Mouse (Mus musculus): ENCODE measurements at regions not wholly inside any gene's neighbourhood (a gene's known extent, or its start where the extent isn't known, plus 50 kb on each side); places are given as distances from the start of the nearest gene placed in this dataset.

- DNase-seq = peak; percentile 10
These were observed 262.1 kb upstream of the Ppargc1a start for GRCm38 (mm10) chr5:51829606-51830005.

DNA sequence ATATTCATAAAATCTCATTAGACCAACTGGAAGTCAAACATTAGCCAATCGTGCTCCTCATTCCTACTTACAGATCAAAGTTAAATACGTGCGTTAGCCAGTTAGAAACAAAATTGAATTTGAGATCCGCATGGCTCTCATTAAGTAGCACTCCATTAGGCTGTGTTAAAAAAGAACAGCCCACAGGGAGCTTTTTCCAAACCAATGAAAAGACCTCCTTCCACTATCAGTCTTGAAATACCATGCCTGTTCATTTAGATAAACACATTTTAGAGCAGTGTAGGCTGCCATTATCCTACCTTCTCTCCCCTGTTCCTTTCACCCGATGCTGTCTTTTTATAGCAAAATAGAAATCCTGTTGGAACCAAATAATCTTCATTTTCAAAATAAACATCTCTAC, 261.5 kb upstream of the Ppargc1a start:
- no peak for DNase-seq

DNA sequence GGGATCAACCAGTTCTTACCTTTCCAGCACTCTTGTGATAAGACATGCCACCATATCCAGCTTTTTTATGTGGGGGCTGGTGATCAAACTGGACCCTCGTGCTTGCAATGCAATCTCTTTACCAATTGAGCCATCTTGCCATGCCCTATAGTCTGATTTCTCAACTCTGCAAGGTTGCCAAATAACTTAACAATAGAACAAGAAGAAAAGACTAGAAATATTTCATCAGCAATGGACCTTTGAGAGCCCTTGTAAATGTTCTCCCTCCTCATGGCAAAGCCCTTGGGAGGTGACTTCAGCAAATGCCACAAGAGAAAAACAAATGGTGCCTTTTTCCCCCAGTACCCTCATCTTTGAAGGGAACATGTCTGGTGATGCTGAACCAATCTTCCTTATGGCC, 258.7 kb upstream of the Ppargc1a start:
- DNase-seq = no peak

GRCm38 (mm10) chr5:51825584-51826088, 258.1 kb upstream of the Ppargc1a start:
- no peak for DNase-seq

GRCm38 (mm10) chr5:51824731-51825130, 257.2 kb upstream of the Ppargc1a start:
- no peak for DNase-seq

DNA sequence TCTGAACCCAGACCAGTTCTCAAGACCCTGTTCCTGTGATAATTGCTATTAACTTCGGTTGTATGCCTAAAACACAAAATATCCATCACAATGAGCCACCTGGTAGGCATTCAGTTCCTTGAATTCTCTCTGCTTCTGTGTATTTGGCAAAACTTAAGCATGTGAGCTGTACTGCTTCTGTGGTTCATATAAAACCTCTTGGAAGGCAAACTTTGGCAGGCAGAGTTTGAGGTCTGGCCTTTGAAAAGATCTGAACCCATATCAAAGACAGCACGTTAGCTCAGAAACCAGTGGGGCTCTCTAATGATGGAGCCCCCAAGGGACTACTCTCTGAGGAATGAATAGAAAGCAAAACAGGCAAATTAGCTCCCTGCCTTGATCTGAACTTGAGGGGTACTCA, 256.1 kb upstream of the Ppargc1a start:
- DNase-seq = no peak

DNA sequence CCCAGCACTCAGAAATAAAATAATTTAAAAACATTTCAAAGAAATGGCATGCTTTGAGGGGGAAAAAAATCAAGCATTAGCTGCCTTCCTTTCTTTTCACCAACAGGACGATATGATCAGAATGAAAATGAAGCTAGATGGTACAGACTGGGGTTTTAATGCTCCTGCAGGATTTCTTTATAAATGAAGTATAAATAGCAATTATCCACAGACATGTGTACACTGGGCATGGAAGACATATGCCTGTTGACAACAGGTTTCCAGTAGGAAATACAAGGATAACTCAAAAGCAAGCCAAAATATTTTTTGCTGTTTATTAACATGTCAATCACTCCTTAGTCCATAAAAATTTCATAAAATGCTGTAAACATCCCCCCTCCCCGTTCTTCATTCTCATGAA, 248.7 kb upstream of the Ppargc1a start:
- no peak for DNase-seq

- no peak for DNase-seq
These were observed 244.2 kb upstream of the Ppargc1a start for GRCm38 (mm10) chr5:51811728-51812127.

DNA sequence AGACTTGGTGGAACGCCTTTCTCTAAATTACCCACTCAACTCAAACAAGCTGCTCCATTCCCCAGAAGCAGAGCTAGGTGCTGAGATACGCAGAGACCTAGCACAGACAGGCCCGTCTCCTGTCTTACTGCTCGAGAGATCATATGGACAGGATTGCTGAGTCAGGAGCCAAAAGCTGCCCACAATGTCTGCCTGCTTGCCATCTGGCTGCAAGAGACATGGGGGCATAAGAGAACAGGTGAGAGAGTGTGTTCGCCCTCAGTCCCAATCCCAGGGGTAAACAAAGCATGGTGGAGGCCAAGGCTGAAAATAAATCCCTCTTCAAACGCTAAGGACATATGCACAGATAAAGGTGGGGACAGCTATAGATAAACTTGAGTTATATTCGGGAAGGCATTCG, 234.0 kb upstream of the Ppargc1a start:
- DNase-seq = no peak

- DNase-seq = no peak
These were observed 232.0 kb upstream of the Ppargc1a start for GRCm38 (mm10) chr5:51799371-51800035.

DNA sequence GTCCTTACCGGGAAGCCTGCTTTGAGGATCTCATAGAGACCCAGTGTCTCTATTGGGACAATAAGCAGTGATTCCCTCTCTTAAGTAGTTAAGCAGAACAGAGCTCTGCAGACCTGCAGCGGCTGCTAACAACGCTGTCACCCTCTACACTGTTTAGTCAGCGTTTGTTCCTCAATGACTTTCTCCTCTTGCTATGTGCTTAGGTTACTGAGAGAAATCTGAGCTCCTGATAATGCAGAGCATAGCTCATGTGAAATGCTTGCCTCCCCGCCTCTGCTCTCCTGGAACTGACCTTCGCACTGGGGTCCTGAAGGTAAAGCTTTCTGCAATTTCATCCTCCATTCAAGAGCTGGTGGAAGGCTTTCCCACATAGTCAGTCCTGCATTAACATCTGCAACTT, 226.6 kb upstream of the Ppargc1a start:
- peak; percentile 27 for DNase-seq

GRCm38 (mm10) chr5:51792950-51793349, 225.4 kb upstream of the Ppargc1a start:
- DNase-seq = no peak

GRCm38 (mm10) chr5:51788768-51789167, 221.2 kb upstream of the Ppargc1a start:
- no peak for DNase-seq

GRCm38 (mm10) chr5:51783523-51783922, 216.0 kb upstream of the Ppargc1a start:
- no peak for DNase-seq

DNA sequence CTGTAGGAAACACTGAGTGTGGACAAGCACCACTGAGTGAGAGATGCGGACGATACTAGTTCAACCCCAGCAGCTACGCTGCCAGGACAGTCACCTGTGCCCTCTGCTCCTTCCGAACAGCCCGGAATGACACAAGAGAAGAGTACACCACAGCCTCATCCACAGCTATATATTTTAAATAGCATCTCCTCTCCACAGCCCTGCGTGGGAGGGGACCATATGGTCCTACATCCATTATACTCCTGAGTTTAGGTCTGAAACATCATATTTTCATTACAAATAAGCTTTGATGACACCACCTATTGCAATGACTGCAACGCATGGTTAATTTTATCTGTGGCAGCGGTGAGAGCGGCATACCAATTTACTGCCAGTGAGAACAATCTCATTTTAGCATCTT, 215.6 kb upstream of the Ppargc1a start:
- no peak for DNase-seq

- DNase-seq = no peak
These were observed 208.1 kb upstream of the Ppargc1a start for GRCm38 (mm10) chr5:51775502-51776145.

DNA sequence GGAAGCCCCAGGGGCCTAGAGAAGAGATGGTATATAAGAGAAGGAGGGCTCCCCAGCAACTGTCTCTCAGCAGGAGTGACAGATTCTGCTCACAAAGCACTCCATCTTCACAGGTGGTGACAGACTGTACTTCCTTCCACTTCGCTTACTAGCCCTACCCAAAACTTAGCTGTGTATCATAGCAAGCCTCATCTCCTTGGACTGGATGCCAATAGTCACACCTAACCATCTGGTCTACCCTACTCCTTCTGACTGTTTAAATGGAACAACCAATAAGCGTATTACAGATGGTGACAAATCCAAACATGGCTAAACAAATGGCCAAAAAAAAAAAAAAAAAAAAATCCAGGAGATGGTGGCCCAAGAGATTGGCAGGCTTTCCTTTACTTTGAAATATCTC, 204.1 kb upstream of the Ppargc1a start:
- DNase-seq = no peak

GRCm38 (mm10) chr5:51766111-51766510, 198.6 kb upstream of the Ppargc1a start:
- no peak for DNase-seq

DNA sequence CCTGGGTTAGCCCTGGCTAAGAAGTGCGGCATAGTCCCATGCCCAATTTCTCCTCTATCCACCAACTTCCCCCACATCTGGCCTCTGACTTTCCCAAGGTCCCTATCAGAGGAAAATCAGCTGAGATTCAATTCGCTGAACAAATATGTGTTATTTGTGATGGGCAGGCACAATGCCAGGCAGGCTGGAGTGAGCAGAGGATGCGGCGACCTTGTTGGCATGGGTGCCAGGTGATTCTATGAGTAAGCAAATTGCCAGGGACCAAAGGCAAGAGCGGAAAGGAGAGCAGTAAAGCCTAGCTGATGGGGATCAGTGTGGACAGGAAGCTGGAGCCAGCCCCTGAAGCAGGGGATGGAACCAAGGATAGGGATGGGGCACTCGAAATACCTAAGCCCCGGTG, 196.9 kb upstream of the Ppargc1a start:
- DNase-seq = no peak

DNA sequence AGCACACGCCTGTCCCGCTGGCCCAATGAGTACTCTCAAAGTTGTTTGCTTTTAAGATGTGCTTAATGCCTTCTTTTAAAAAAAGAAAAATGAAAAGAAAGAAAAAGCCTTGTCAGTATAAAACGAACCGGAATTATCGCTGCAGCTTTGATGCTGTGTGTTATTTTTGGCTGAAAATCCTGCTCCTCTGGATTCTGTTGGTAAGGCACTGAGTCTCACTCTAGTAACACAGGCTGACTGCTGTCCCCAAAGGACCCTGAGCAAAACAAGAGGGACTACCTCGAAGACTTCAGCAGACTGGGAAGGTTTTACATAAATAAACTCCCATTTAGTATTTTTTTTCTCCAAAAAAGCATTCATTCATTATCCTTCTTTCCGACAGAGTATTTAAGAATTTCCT, 196.1 kb upstream of the Ppargc1a start:
- DNase-seq = no peak

DNA sequence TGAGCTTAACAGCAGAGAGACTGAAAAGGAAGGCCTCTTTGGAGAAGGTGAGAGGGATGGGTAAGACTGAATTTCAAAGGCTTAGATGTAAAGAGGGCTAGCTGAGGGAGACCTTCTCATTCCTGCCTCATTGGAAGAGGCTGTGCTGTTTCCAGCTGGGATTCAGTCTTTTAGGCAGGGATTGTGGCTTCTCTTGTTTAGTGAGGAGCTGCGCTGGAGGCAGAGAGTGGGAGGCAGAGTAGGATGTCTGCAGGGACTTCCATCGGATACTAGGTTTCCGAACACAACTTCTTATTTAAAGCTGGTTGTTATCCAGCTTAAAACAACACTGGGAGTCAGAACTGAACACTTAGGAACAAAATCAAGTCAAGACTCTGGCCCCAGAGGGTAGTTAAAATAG, 194.8 kb upstream of the Ppargc1a start:
- DNase-seq = no peak

GRCm38 (mm10) chr5:51758289-51758688, 190.8 kb upstream of the Ppargc1a start:
- DNase-seq = no peak

- no peak for DNase-seq
These were observed 190.3 kb upstream of the Ppargc1a start for GRCm38 (mm10) chr5:51757864-51758263.

GRCm38 (mm10) chr5:51752024-51752423, 184.5 kb upstream of the Ppargc1a start:
- no peak for DNase-seq

DNA sequence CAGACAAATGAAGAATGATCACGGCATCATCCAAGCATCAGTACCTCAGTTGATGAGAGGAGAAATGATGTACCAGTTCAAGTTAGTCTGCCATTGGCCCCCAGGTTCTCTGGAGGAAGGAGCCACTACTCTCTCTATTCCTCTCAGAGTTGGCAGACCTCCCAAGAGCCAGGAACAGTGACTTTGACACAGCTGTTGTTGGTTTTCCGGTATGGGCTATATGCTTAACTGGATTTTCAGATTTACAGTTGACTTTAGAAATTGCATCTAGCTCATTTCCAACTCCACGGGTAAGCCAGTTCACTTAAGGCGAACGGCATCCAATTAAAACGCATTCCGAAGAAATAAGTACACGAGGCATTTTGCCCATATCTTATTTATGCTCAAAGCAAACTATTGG, 182.9 kb upstream of the Ppargc1a start:
- no peak for DNase-seq
